10 mouse cellular contexts compared by ENCODE assay signal in the genomic region with DNA sequence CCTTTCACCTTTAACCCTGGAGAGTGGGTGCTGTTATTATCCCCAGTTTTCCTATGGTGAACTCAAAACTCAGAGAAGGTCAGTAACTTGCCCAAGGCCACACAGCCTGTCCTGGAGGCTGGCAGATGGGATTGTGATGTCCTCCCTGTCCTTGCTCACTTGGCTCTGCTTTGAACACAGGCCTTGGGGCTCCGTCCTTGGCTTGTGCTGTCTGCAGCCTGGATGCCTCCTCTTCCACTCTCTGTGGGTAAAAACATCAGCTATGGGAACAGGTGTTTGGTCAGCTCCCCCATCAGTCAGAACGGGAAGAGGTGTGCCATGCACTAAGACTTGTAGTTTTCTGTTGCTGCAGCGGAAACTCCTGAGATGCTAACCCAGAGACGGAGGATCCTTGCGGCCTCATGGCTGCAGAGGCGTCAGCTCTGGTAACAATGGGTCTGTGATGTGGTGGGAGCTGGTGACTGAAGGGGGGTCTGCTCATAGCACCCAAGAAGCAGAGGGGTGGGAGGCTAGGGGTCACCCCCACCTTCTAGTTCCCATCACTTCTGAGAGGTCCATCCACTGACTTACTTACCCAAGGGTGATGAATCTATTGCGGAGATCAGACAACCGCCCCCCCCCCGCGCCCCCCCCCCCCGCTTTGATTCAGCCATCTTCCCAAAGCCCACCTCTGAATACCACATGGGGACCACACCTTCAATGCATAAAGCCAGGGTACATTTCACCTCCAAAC. TPM values are rescaled to one million over a fixed set of nuclear protein-coding genes. Genes with fewer than 3 reads are reported as not detected.
DNase-seq lines count a peak whose midpoint lies in the region; ATAC-seq and TF ChIP-seq lines count a peak whose summit lies in the region.
"Had no signal": no experiment of that assay in that cellular context is flagged by ENCODE, and none has a peak within 500 bp of the region (broad histone marks: within the 10 kb centered on the region; RNA-seq: fewer than 3 reads in every experiment).

No protein-coding gene starts in this region.

- DNase-seq in heart, adult 9 months (ENCODE audit: low spot score in 2 of 2): no peak
- DNase-seq in ovary, postnatal 36 days (ENCODE audit: low spot score): peak; percentile 67
- no peak for DNase-seq in ovary, postnatal 14 days (ENCODE audit: low spot score)
- no peak for DNase-seq in cerebellum, adult 9-10 months

- no peak for TF ChIP-seq CTCF in small intestine, adult 2 months (IDR thresholded peaks at IDR 0.05; ENCODE audit: extremely low read depth, insufficient read length, insufficient replicate concordance, low read depth, low read length)

- no peak for TF ChIP-seq POLR2A in small intestine, adult 2 months (IDR thresholded peaks at IDR 0.05; ENCODE audit: low read depth, low read length)

- no peaks in the 10 kb centered on the region for H3K36me3 ChIP-seq in heart, embryonic 16.5 days (ENCODE audit: control insufficient read depth, insufficient read depth)
- no peaks in the 10 kb centered on the region for H3K36me3 ChIP-seq in embryonic facial prominence, embryonic 12.5 days
- H3K36me3 ChIP-seq in small intestine, adult 2 months (ENCODE audit: control insufficient read depth, insufficient read depth, low read length): no peaks in the 10 kb centered on the region
- no peaks in the 10 kb centered on the region for H3K36me3 ChIP-seq in liver, embryonic 12.5 days
- H3K36me3 ChIP-seq: forebrain, embryonic 15.5 days had no signal

- 61% methylated on average over 7 of the region's 11 CpGs for WGBS in heart, embryonic 16.5 days
- 40% methylated on average over 10 of the region's 11 CpGs for WGBS in embryonic facial prominence, embryonic 12.5 days
- WGBS in small intestine, adult 2 months: 44% methylated on average over 11 of the region's 11 CpGs
- 54% methylated on average over 8 of the region's 11 CpGs for WGBS in liver, embryonic 12.5 days (ENCODE audit: insufficient replicate concordance)

- peak overlapping the region; percentile 12; the same call in 1 of the 2 replicates for H3K4me2 ChIP-seq in heart, embryonic 16.5 days (ENCODE audit: low read depth, low read length)
- no peak overlapping the region for H3K4me2 ChIP-seq in embryonic facial prominence, embryonic 12.5 days (replicated peaks)
- no peak overlapping the region for H3K4me2 ChIP-seq in liver, embryonic 12.5 days
- H3K4me2 ChIP-seq: forebrain, embryonic 15.5 days had no signal

- 0 out of 2 replicates have a peak overlapping the region, but pooled peaks have one; percentile 48 for H3K27ac ChIP-seq in heart, embryonic 16.5 days (ENCODE audit: low read length)
- H3K27ac ChIP-seq in embryonic facial prominence, embryonic 12.5 days: peak overlapping the region; percentile 77
- peak overlapping the region; percentile 9 for H3K27ac ChIP-seq in small intestine, adult 2 months (ENCODE audit: insufficient read depth, low read depth, low read length)
- no peak overlapping the region for H3K27ac ChIP-seq in liver, embryonic 12.5 days
- H3K27ac ChIP-seq: forebrain, embryonic 15.5 days; macrophage had no signal

- H3K27me3 ChIP-seq in heart, embryonic 16.5 days (ENCODE audit: control insufficient read depth, insufficient read depth, low read length): no peaks in the 10 kb centered on the region
- no peaks in the 10 kb centered on the region for H3K27me3 ChIP-seq in embryonic facial prominence, embryonic 12.5 days
- H3K27me3 ChIP-seq in small intestine, adult 2 months (ENCODE audit: control insufficient read depth, insufficient read depth, low read length): no peaks in the 10 kb centered on the region
- no peaks in the 10 kb centered on the region; the same call in 1 of the 2 replicates for H3K27me3 ChIP-seq in liver, embryonic 12.5 days (replicated peaks)
- H3K27me3 ChIP-seq: forebrain, embryonic 15.5 days had no signal

- H3K9ac ChIP-seq in heart, embryonic 16.5 days (ENCODE audit: low read length): no peak overlapping the region
- H3K9ac ChIP-seq in embryonic facial prominence, embryonic 12.5 days: no peak overlapping the region
- H3K9ac ChIP-seq in liver, embryonic 12.5 days: no peak overlapping the region
- H3K9ac ChIP-seq: forebrain, embryonic 15.5 days had no signal

- no peak for ATAC-seq in heart, embryonic 16.5 days (replicated peaks; ENCODE audit: extremely low read depth, insufficient read depth, low FRiP score)
- ATAC-seq in embryonic facial prominence, embryonic 12.5 days (ENCODE audit: insufficient number of reproducible peaks, insufficient read depth, low FRiP score, low TSS enrichment): no peak
- ATAC-seq in liver, embryonic 12.5 days: no peak
- ATAC-seq: forebrain, embryonic 15.5 days had no signal

- H3K4me1 ChIP-seq in heart, embryonic 16.5 days (ENCODE audit: control insufficient read depth, insufficient read depth, low read length): peaks cover 17% of the 10 kb centered on the region
- H3K4me1 ChIP-seq in embryonic facial prominence, embryonic 12.5 days: peaks cover 32% of the 10 kb centered on the region
- H3K4me1 ChIP-seq in small intestine, adult 2 months (ENCODE audit: control insufficient read depth, insufficient read depth, insufficient read length, low read length): no peaks in the 10 kb centered on the region
- peaks cover 10% of the 10 kb centered on the region; the same call in 1 of the 2 replicates for H3K4me1 ChIP-seq in liver, embryonic 12.5 days

- peaks cover under 1% of the 10 kb centered on the region for H3K9me3 ChIP-seq in heart, embryonic 16.5 days (replicated peaks; ENCODE audit: control insufficient read depth, low read length)
- H3K9me3 ChIP-seq in embryonic facial prominence, embryonic 12.5 days: no peaks in the 10 kb centered on the region
- no peaks in the 10 kb centered on the region for H3K9me3 ChIP-seq in liver, embryonic 12.5 days (replicated peaks)
- H3K9me3 ChIP-seq: forebrain, embryonic 15.5 days had no signal

- H3K4me3 ChIP-seq in heart, embryonic 16.5 days (ENCODE audit: low read length): no peak overlapping the region
- no peak overlapping the region for H3K4me3 ChIP-seq in embryonic facial prominence, embryonic 12.5 days
- no peak overlapping the region for H3K4me3 ChIP-seq in small intestine, adult 2 months (ENCODE audit: low read depth, low read length)
- no peak overlapping the region for H3K4me3 ChIP-seq in liver, embryonic 12.5 days
- H3K4me3 ChIP-seq: forebrain, embryonic 15.5 days had no signal

RNA-seq across cellular contexts. Expression of a gene that starts 9.8 kb away (rescaled TPM):
- polyA plus RNA-seq in heart, embryonic 16.5 days (2015; fragmentation: Nextera tagmentation; extraction: Ambion mirVana): 20.4 and 21.4 TPM in 2 replicates
- polyA plus RNA-seq in embryonic facial prominence, embryonic 12.5 days (2016; fragmentation: Nextera tagmentation; extraction: Ambion mirVana): 17.7 and 19.1 TPM in 2 replicates
- polyA plus RNA-seq in small intestine, adult 2 months (2012; rRNA removed): 3.2 and 5.2 TPM in 2 replicates
- 2.4 and 2.9 TPM in 2 replicates for polyA plus RNA-seq in liver, embryonic 12.5 days (2016; fragmentation: Nextera tagmentation; extraction: Ambion mirVana)
- polyA plus RNA-seq: macrophage had no signal
